ENCODE assay signal across 14 mouse cellular contexts in the genomic region with DNA sequence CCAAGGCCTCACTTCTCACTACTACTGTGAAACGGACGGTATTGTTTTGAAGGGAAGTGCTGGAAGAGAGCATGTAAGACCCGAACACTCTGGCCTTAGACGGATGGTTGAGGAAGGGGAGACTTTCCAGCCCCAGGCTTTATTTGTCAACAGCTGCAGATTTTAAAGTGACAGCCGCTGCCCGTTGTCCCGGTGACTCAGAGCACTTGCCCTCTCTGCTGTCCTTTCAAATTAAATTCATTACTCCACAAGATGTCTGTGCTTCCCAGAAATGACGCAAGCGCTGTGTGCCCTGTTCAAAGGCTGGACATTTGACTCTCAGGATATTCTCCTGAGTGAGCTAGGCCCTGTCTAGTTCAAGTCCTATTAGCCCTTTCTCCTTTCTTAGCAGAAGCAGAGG. TPM values are rescaled to one million over a fixed set of nuclear protein-coding genes. Genes with fewer than 3 reads are reported as not detected.
DNase-seq lines count a peak whose midpoint lies in the region; ATAC-seq and TF ChIP-seq lines count a peak whose summit lies in the region.
"Had no signal": no experiment of that assay in that cellular context is flagged by ENCODE, and none has a peak within 500 bp of the region (broad histone marks: within the 10 kb centered on the region; RNA-seq: fewer than 3 reads in every experiment).

No protein-coding gene starts in this region.

- no peaks in the 10 kb centered on the region for H3K9me3 ChIP-seq in kidney, postnatal 0 days (replicated peaks; ENCODE audit: low read length)
- no peaks in the 10 kb centered on the region for H3K9me3 ChIP-seq in embryonic facial prominence, embryonic 14.5 days (ENCODE audit: control insufficient read depth, low read length)
- H3K9me3 ChIP-seq: forebrain, embryonic 15.5 days; hindbrain, embryonic 13.5 days had no signal

- no peak overlapping the region for H3K4me2 ChIP-seq in kidney, postnatal 0 days (ENCODE audit: low read length)
- no peak overlapping the region for H3K4me2 ChIP-seq in embryonic facial prominence, embryonic 14.5 days (ENCODE audit: low read depth, low read length)
- H3K4me2 ChIP-seq: forebrain, embryonic 15.5 days; hindbrain, embryonic 13.5 days had no signal

- H3K4me1 ChIP-seq in kidney, postnatal 0 days (replicated peaks; ENCODE audit: insufficient read depth, low read length): no peaks in the 10 kb centered on the region
- H3K4me1 ChIP-seq in embryonic facial prominence, embryonic 14.5 days (ENCODE audit: control insufficient read depth, insufficient read depth, low read length): no peaks in the 10 kb centered on the region
- H3K4me1 ChIP-seq: forebrain, embryonic 15.5 days; hindbrain, embryonic 13.5 days had no signal

- no peak overlapping the region for H3K9ac ChIP-seq in kidney, postnatal 0 days (ENCODE audit: low read depth, low read length)
- H3K9ac ChIP-seq in embryonic facial prominence, embryonic 14.5 days (ENCODE audit: low read depth, low read length): no peak overlapping the region
- H3K9ac ChIP-seq: forebrain, embryonic 15.5 days; hindbrain, embryonic 13.5 days; liver, postnatal 0 days had no signal

- DNase-seq in kidney, postnatal 0 days (ENCODE audit: low spot score): peak; percentile 13
- no peak for DNase-seq in kidney, postnatal 36 days
- peak; percentile 78 for DNase-seq in MN1 (ENCODE audit: low spot score)
- peak; percentile 82 for DNase-seq in adrenal gland, adult 2 months
- peak; percentile 16 for DNase-seq in embryonic facial prominence, embryonic 14.5 days (ENCODE audit: low spot score)
- DNase-seq in cerebellum, postnatal 36 days: no peak
- DNase-seq in urinary bladder, postnatal 4 days (ENCODE audit: low spot score in 2 of 2): no peak
- DNase-seq: heart, adult 2 months; kidney, adult 8-10 months; liver, postnatal 0 days; midbrain, embryonic 14.5 days; right cerebral cortex, postnatal 25 days had no signal

- H3K27me3 ChIP-seq in kidney, postnatal 0 days (ENCODE audit: insufficient read depth, low read length): no peaks in the 10 kb centered on the region
- H3K27me3 ChIP-seq in embryonic facial prominence, embryonic 14.5 days (replicated peaks; ENCODE audit: control insufficient read depth, insufficient read depth, low read length): peaks cover 3% of the 10 kb centered on the region; the same call in 1 of the 2 replicates
- H3K27me3 ChIP-seq: forebrain, embryonic 15.5 days had no signal

- H3K27ac ChIP-seq in kidney, postnatal 0 days: no peak overlapping the region
- H3K27ac ChIP-seq in embryonic facial prominence, embryonic 14.5 days (replicated peaks; ENCODE audit: low read depth, low read length): no peak overlapping the region
- H3K27ac ChIP-seq: forebrain, embryonic 15.5 days; heart, adult 2 months; hindbrain, embryonic 13.5 days had no signal

- 60% methylated on average over 9 of the region's 9 CpGs for WGBS in kidney, postnatal 0 days
- WGBS in embryonic facial prominence, embryonic 14.5 days: 40% methylated on average over 9 of the region's 9 CpGs

- H3K36me3 ChIP-seq in kidney, postnatal 0 days (ENCODE audit: insufficient read depth, low read length): no peaks in the 10 kb centered on the region
- H3K36me3 ChIP-seq in embryonic facial prominence, embryonic 14.5 days (ENCODE audit: control insufficient read depth, insufficient read depth, low read length): no peaks in the 10 kb centered on the region
- H3K36me3 ChIP-seq: forebrain, embryonic 15.5 days; hindbrain, embryonic 13.5 days had no signal

- H3K4me3 ChIP-seq in kidney, postnatal 0 days (replicated peaks; ENCODE audit: low read depth, low read length): no peak overlapping the region
- no peak overlapping the region for H3K4me3 ChIP-seq in embryonic facial prominence, embryonic 14.5 days (ENCODE audit: low read depth, low read length)
- H3K4me3 ChIP-seq: forebrain, embryonic 15.5 days; heart, adult 2 months; hindbrain, embryonic 13.5 days had no signal

- no peak for ATAC-seq in kidney, postnatal 0 days (replicated peaks; ENCODE audit: low FRiP score, low read depth)
- no peak for ATAC-seq in embryonic facial prominence, embryonic 14.5 days (ENCODE audit: low read depth)
- ATAC-seq: forebrain, embryonic 15.5 days; liver, postnatal 0 days had no signal

- TF ChIP-seq CTCF in kidney, postnatal 0 days (IDR thresholded peaks at IDR 0.05; ENCODE audit: low read depth): no peak

RNA-seq across cellular contexts. Expression of a gene that starts 5.9 kb away (rescaled TPM):
- 1.1 and 1.3 TPM in 2 replicates for polyA plus RNA-seq in kidney, postnatal 0 days (2015; fragmentation: Nextera tagmentation; extraction: Ambion mirVana)
- 10 to 100 TPM; 17.7 to 33.7 TPM for total RNA-seq in adrenal gland, adult 2 months (2021)
- 0.87 and 1.6 TPM in 2 replicates for polyA plus RNA-seq in adrenal gland, adult 2 months (2012; rRNA removed)
- 5.8 and 5.9 TPM in 2 replicates for polyA plus RNA-seq in embryonic facial prominence, embryonic 14.5 days (2014; fragmentation: Nextera tagmentation; extraction: Ambion mirVana)

Comparison
In these comparisons a context has a peak if more than half of its experiments do, and no peak if none do; other contexts are left out.
1. DNase-seq: peak in kidney, postnatal 0 days (single experiment), MN1 (single experiment), adrenal gland, adult 2 months (single experiment) and embryonic facial prominence, embryonic 14.5 days (single experiment); none in kidney, postnatal 36 days (0 of 2), cerebellum, postnatal 36 days (0 of 2) and urinary bladder, postnatal 4 days (0 of 2).